Mouse (Mus musculus) hindbrain, embryonic 11.5 days (tissue): ENCODE measurements around the gene Vmn1r54. TPM values are rescaled to one million over a fixed set of nuclear protein-coding genes. Genes with fewer than 3 reads are reported as not detected.

Experiments used
- ATAC-seq: fragments of 200-750 bp; cut with Nextera tagmentation; 2 replicates; pipeline ENCODE4 v1.8.0; 2017; ENCODE audit warnings: mild to moderate bottlenecking, moderate TSS enrichment, moderate library complexity; ENCODE audit not compliant: low FRiP score
- DNase-seq: peaks from one replicate; pipeline ENCODE4 v3.0.0-alpha.2; 2015; ENCODE audit warnings: low spot score
- H3K27ac ChIP-seq: fragments of 300-500 bp; sonication (generic); 2 replicates; pipeline ENCODE4 v1.5.1; 2014; ENCODE audit warnings: mild to moderate bottlenecking, low read depth, low read length
- H3K27me3 ChIP-seq: fragments of 300-500 bp; sonication (generic); 2 replicates; pipeline ENCODE4 v1.6.1; 2014; ENCODE audit warnings: mild to moderate bottlenecking, low read length, moderate library complexity, mixed read lengths; ENCODE audit not compliant: control insufficient read depth, insufficient read depth
- H3K36me3 ChIP-seq: fragments of 300-500 bp; sonication (generic); 2 replicates; pipeline ENCODE4 v1.6.1; 2014; ENCODE audit warnings: mild to moderate bottlenecking, low read length, moderate library complexity, mixed read lengths; ENCODE audit not compliant: control insufficient read depth, insufficient read depth
- H3K4me1 ChIP-seq: fragments of 300-500 bp; sonication (generic); replicated peaks from 2 replicates; pipeline ENCODE4 v1.6.1; 2014; ENCODE audit warnings: low read length, mixed read lengths; ENCODE audit not compliant: control insufficient read depth, insufficient read depth
- H3K4me2 ChIP-seq: fragments of 300-500 bp; sonication (generic); replicated peaks from 2 replicates; pipeline ENCODE4 v1.6.1; 2014; ENCODE audit warnings: mild to moderate bottlenecking, low read depth, low read length
- H3K4me3 ChIP-seq: fragments of 300-500 bp; sonication (generic); 2 replicates; pipeline ENCODE4 v1.5.1; 2014; ENCODE audit warnings: low read depth, low read length
- H3K9ac ChIP-seq: fragments of 300-500 bp; sonication (generic); 2 replicates; pipeline ENCODE4 v1.6.1; 2014; ENCODE audit warnings: low read depth, low read length
- H3K9me3 ChIP-seq: fragments of 300-500 bp; sonication (generic); 2 replicates; pipeline ENCODE4 v1.6.1; 2016; ENCODE audit warnings: low read length; ENCODE audit not compliant: control insufficient read depth
- WGBS: fragments of 180-500 bp; shearing (Covaris S2); extraction: QIAGEN DNeasy Blood & Tissue Kit; methylation state at CpG from one replicate; pipeline ENCODE4 v1.1.7; 2014; 5-methylcytosine and 5-hydroxymethylcytosine counted together
- polyA plus RNA-seq: library from polyadenylated mRNA; unstranded; fragments of >200 nt; fragmentation: Nextera tagmentation; extraction: Ambion mirVana; gene quantifications from 2 replicates; pipeline ENCODE4 v1.2.1, GENCODE M21; 2014

Gene Vmn1r54
- polyA plus RNA-seq, 1 experiment from 2014 or later, result not detected

GRCm38 (mm10) chr6:90308839-90309778 lies 63.0 kb downstream of the Vmn1r54 start:
- ATAC-seq, result no peak
- Histone ChIP-seq H3K36me3 (no peaks in the 10 kb centered on the region), H3K9me3 (0 out of 2 replicates have a peak, but pooled peaks cover 7% of the 10 kb centered on the region), H3K4me3 (no peak overlapping the region), H3K27ac (no peak overlapping the region), H3K9ac (no peak overlapping the region), H3K4me2 (no peak overlapping the region), H3K4me1 (no peaks in the 10 kb centered on the region), H3K27me3 (no peaks in the 10 kb centered on the region)
- no peak for DNase-seq
- 84% methylated on average over 87 of the region's 87 CpGs for WGBS

GRCm38 (mm10) chr6:90315961-90316360 lies 69.9 kb downstream of the Vmn1r54 start:
- H3K36me3 ChIP-seq, result no peaks in the 10 kb centered on the region
- no peak overlapping the region for H3K27ac ChIP-seq
- H3K27me3 ChIP-seq, result no peaks in the 10 kb centered on the region
- 83% methylated on average over 5 of the region's 5 CpGs for WGBS
- H3K4me2 ChIP-seq, result no peak overlapping the region
- ATAC-seq (no peak), DNase-seq (no peak)
- no peaks in the 10 kb centered on the region for H3K4me1 ChIP-seq
- H3K4me3 ChIP-seq, result no peak overlapping the region
- H3K9ac ChIP-seq, result no peak overlapping the region
- no peaks in the 10 kb centered on the region for H3K9me3 ChIP-seq

- no peak for DNase-seq
- Histone ChIP-seq H3K27ac (no peak overlapping the region), H3K4me2 (no peak overlapping the region), H3K27me3 (no peaks in the 10 kb centered on the region), H3K9ac (no peak overlapping the region), H3K9me3 (no peaks in the 10 kb centered on the region), H3K4me3 (no peak overlapping the region), H3K4me1 (no peaks in the 10 kb centered on the region), H3K36me3 (no peaks in the 10 kb centered on the region)
- no peak for ATAC-seq
- WGBS, result 76% methylated on average over 2 of the region's 2 CpGs
Observed at GRCm38 (mm10) chr6:90317510-90318258, 71.6 kb downstream of the Vmn1r54 start.

DNA sequence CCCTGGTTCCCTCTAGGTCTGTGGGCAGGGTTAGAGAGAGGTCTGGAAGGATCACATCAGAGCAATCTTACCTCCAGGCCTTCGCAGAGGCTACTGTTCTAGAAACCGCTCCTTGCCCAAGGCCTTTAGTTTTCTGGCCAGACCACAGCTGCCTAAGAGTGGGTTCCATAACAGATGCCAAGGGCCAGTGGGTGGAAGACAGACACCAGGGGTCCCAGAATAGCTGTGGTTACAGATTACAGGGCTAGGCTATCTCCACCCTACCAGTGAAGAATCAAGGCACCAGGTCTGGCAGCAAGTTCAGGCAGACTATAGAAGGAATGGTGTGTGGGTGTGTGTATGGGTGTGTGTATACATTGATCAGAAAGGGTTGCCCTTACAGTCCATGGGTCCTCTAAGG lies 72.9 kb downstream of the Vmn1r54 start:
- Histone ChIP-seq H3K9me3 (no peaks in the 10 kb centered on the region), H3K4me1 (no peaks in the 10 kb centered on the region), H3K27ac (no peak overlapping the region), H3K9ac (no peak overlapping the region), H3K27me3 (no peaks in the 10 kb centered on the region), H3K36me3 (no peaks in the 10 kb centered on the region), H3K4me2 (no peak overlapping the region), H3K4me3 (no peak overlapping the region)
- WGBS, result 85% methylated on average over 2 of the region's 2 CpGs
- DNase-seq, result no peak
- ATAC-seq, result no peak

- ATAC-seq (no peak), DNase-seq (no peak)
- Histone ChIP-seq H3K4me3 (no peak overlapping the region), H3K36me3 (no peaks in the 10 kb centered on the region), H3K27ac (no peak overlapping the region), H3K4me1 (no peaks in the 10 kb centered on the region), H3K9me3 (no peaks in the 10 kb centered on the region), H3K9ac (no peak overlapping the region), H3K4me2 (no peak overlapping the region), H3K27me3 (no peaks in the 10 kb centered on the region)
- 86% methylated on average over 7 of the region's 7 CpGs for WGBS
Observed at GRCm38 (mm10) chr6:90319475-90320191, 73.5 kb downstream of the Vmn1r54 start.

DNA sequence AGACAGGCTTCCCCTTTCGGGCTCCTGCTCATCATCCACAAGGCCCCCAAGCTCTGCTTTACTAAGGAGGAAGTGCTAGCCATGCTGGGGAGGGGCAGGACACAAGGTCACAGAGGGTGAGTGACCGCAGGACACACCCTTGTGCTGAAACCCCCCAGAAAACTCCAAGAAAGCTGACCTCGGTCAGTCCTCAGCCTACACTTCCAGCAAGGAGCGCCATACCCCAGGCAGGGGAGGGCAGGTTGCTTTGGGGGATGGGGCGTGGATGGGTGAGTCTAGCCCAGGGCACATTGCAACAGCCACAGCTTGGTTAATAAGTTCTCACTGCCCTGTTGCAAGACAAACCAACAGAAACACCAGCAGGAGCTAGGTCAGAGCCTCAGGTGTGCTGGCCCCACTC lies 74.3 kb downstream of the Vmn1r54 start:
- Histone ChIP-seq H3K27ac (no peak overlapping the region), H3K4me2 (no peak overlapping the region), H3K9me3 (no peaks in the 10 kb centered on the region), H3K4me1 (no peaks in the 10 kb centered on the region), H3K36me3 (no peaks in the 10 kb centered on the region), H3K27me3 (no peaks in the 10 kb centered on the region), H3K9ac (no peak overlapping the region), H3K4me3 (no peak overlapping the region)
- 79% methylated on average over 5 of the region's 5 CpGs for WGBS
- DNase-seq, result no peak
- no peak for ATAC-seq

Other genes with a start within 250 kb of the Vmn1r54 start
- gene Vmn1r47, start 230.2 kb upstream of the Vmn1r54 start, polyA plus RNA-seq, result not detected in 2 replicates
- gene Vmn1r48, start 209.5 kb upstream of the Vmn1r54 start, polyA plus RNA-seq, result not detected in 2 replicates
- gene Vmn1r49, start 167.8 kb upstream of the Vmn1r54 start, polyA plus RNA-seq, result not detected in 2 replicates
- gene Vmn1r50, start 144.9 kb upstream of the Vmn1r54 start, polyA plus RNA-seq, result not detected in 2 replicates
- not detected in 2 replicates for gene Vmn1r51, start 123.7 kb upstream of the Vmn1r54 start, polyA plus RNA-seq
- gene Vmn1r52, start 71.5 kb upstream of the Vmn1r54 start, polyA plus RNA-seq, result not detected in 2 replicates
- not detected in 2 replicates for gene V1ra8, start 43.5 kb upstream of the Vmn1r54 start, polyA plus RNA-seq
- not detected in 2 replicates for gene Vmn1r53, start 21.9 kb upstream of the Vmn1r54 start, polyA plus RNA-seq
- not detected in 2 replicates for gene BC048671, start 54.9 kb downstream of the Vmn1r54 start, polyA plus RNA-seq
- 0.27 TPM in 1 of 2 replicates, not detected in the other for gene Chst13, start 78.9 kb downstream of the Vmn1r54 start, polyA plus RNA-seq
- gene Uroc1, start 87.0 kb downstream of the Vmn1r54 start, polyA plus RNA-seq, result not detected in 2 replicates
- 10.4 and 11.5 TPM in 2 replicates for gene Zxdc, start 123.2 kb downstream of the Vmn1r54 start, polyA plus RNA-seq
- 1.2 and 1.5 TPM in 2 replicates for gene Cfap100, start 182.5 kb downstream of the Vmn1r54 start, polyA plus RNA-seq
- 1.9 and 3.6 TPM in 2 replicates for gene Klf15, start 216.3 kb downstream of the Vmn1r54 start, polyA plus RNA-seq
- 2.2 TPM in 2 replicates for gene Aldh1l1, start 240.1 kb downstream of the Vmn1r54 start, polyA plus RNA-seq